ENCODE assay signal across 18 mouse cellular contexts in the genomic region with DNA sequence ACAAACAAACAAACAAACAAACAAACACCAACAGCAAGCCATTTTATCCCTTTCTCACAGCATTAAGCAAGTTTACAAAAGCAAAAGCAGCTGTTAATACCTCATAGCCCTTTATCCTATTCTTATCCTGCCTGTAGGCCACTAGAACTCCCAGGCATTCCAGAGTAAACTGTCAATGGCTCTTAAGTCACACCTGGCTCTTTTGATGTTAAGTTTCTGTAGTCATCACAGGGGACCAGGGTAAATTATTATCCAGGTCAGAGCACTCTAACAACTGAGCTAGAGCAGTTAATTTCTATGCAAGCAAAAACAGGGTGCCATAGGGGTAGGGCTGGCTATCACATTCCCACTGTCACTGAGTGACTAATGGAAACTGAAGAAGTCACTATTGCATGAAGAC.
"Had no signal": no experiment of that assay in that cellular context is flagged by ENCODE, and none has a peak within 500 bp of the region (broad histone marks: within the 10 kb centered on the region; RNA-seq: fewer than 3 reads in every experiment).

No protein-coding gene starts in this region.

- DNase-seq: midbrain, embryonic 14.5 days; retina, postnatal 1 day; right cerebral cortex, adult 18-20 months; right cerebral cortex, postnatal 25 days; right cerebral cortex, postnatal 4 days; spleen, adult 18-20 months; thymus, adult 18-20 months; thymus, postnatal 14 days; thymus, postnatal 36 days had no signal

- H3K27ac ChIP-seq: limb, embryonic 13.5 days; limb, embryonic 15.5 days; liver, embryonic 12.5 days; liver, embryonic 14.5 days; midbrain, embryonic 10.5 days; neural tube, embryonic 13.5 days; neural tube, embryonic 15.5 days had no signal

- ATAC-seq: liver, embryonic 12.5 days; midbrain, embryonic 16.5 days had no signal

- H3K4me1 ChIP-seq: liver, embryonic 12.5 days had no signal

- H3K9me3 ChIP-seq: limb, embryonic 13.5 days; limb, embryonic 15.5 days; liver, embryonic 12.5 days; midbrain, embryonic 10.5 days; neural tube, embryonic 13.5 days; neural tube, embryonic 15.5 days had no signal

- H3K9ac ChIP-seq: limb, embryonic 13.5 days; limb, embryonic 15.5 days; liver, embryonic 12.5 days; liver, embryonic 14.5 days; neural tube, embryonic 13.5 days; neural tube, embryonic 15.5 days had no signal

- H3K4me3 ChIP-seq: limb, embryonic 13.5 days; limb, embryonic 15.5 days; liver, embryonic 12.5 days; midbrain, embryonic 10.5 days; myocyte; neural tube, embryonic 13.5 days; neural tube, embryonic 15.5 days had no signal

- H3K4me2 ChIP-seq: limb, embryonic 13.5 days; limb, embryonic 15.5 days; liver, embryonic 12.5 days; neural tube, embryonic 13.5 days; neural tube, embryonic 15.5 days had no signal

- H3K27me3 ChIP-seq: limb, embryonic 13.5 days; limb, embryonic 15.5 days; liver, embryonic 12.5 days; neural tube, embryonic 13.5 days; neural tube, embryonic 15.5 days had no signal

- H3K36me3 ChIP-seq: limb, embryonic 13.5 days; limb, embryonic 15.5 days; liver, embryonic 12.5 days; midbrain, embryonic 10.5 days; neural tube, embryonic 13.5 days; neural tube, embryonic 15.5 days had no signal
